Mouse (Mus musculus): Measurements from ENCODE around the gene Tcf19. TPM values are rescaled to one million over a fixed set of nuclear protein-coding genes. Genes with fewer than 3 reads are reported as not detected.

Gene Tcf19
- polyA plus RNA-seq, 1 experiment from 2014 or later, result 48.8 TPM

DNA sequence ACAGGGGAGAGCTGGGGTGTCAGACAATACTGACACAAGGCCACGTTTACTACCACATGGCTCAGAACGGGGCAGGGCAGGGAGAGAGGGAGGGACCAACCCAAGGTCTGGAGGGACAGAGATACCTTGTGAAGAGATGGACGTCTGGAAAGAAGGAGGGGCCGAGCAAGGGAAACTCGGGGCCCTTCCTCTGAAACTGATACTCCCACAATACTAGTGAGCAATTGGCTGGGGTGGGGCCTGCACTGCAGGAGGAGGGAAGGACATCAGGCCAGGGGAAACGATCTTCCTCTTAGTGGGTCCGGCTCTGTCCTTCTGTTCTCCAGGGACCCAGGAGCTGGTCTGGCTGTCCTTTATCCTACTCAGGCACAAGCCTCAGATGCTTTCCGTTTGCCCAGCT is 34.2 kb upstream of the Tcf19 start:
- WGBS, result 56% methylated on average over 8 of the region's 8 CpGs
- H3K4me1 ChIP-seq (ENCODE audit: control insufficient read depth, insufficient read depth, low read length), result 0 out of 2 replicates have a peak, but pooled peaks cover 3% of the 10 kb centered on the region
- H3K9ac ChIP-seq (ENCODE audit: low read length), result no peak overlapping the region
- H3K4me2 ChIP-seq (ENCODE audit: low read length), result no peak overlapping the region
- no peak for DNase-seq (ENCODE audit: low spot score)
- H3K27me3 ChIP-seq (replicated peaks; ENCODE audit: control insufficient read depth, insufficient read depth, low read length), result no peaks in the 10 kb centered on the region
- no peaks in the 10 kb centered on the region for H3K36me3 ChIP-seq (ENCODE audit: control insufficient read depth, insufficient read depth, low read length)
- H3K4me3 ChIP-seq (ENCODE audit: low read depth, low read length), result no peak overlapping the region
- no peak for ATAC-seq
- H3K9me3 ChIP-seq (replicated peaks; ENCODE audit: control insufficient read depth, low read length), result no peaks in the 10 kb centered on the region
- H3K27ac ChIP-seq (ENCODE audit: low read depth, low read length), result no peak overlapping the region

DNA sequence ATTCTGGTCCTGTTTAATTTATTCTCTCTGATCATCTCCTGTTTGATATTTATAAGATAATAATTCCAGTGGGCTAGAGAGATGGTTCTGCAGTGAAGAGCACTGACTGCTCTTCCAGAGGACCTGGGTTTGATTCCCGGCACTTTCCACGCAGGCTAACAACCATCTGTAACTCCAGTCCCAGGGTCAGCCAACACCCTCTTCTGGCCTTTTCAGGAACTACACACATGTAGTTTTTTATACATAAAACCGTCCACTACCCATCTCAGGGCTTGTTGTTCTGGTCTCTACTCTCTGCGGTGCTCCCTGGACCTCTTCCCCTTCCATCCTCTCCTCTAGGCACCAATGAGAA is 33.5 kb upstream of the Tcf19 start:
- H3K36me3 ChIP-seq (ENCODE audit: control insufficient read depth, insufficient read depth, low read length), result no peaks in the 10 kb centered on the region
- no peaks in the 10 kb centered on the region for H3K9me3 ChIP-seq (replicated peaks; ENCODE audit: control insufficient read depth, low read length)
- ATAC-seq, result no peak
- H3K27ac ChIP-seq (ENCODE audit: low read depth, low read length), result no peak overlapping the region
- no peak overlapping the region for H3K4me3 ChIP-seq (ENCODE audit: low read depth, low read length)
- H3K4me1 ChIP-seq (ENCODE audit: control insufficient read depth, insufficient read depth, low read length), result 0 out of 2 replicates have a peak, but pooled peaks cover 3% of the 10 kb centered on the region
- H3K27me3 ChIP-seq (replicated peaks; ENCODE audit: control insufficient read depth, insufficient read depth, low read length), result no peaks in the 10 kb centered on the region
- no peak overlapping the region for H3K9ac ChIP-seq (ENCODE audit: low read length)
- no peak overlapping the region for H3K4me2 ChIP-seq (ENCODE audit: low read length)
- DNase-seq (ENCODE audit: low spot score), result no peak
- whole genome bisulfite sequencing, result 95% methylated on average over 4 of the region's 4 CpGs

DNA sequence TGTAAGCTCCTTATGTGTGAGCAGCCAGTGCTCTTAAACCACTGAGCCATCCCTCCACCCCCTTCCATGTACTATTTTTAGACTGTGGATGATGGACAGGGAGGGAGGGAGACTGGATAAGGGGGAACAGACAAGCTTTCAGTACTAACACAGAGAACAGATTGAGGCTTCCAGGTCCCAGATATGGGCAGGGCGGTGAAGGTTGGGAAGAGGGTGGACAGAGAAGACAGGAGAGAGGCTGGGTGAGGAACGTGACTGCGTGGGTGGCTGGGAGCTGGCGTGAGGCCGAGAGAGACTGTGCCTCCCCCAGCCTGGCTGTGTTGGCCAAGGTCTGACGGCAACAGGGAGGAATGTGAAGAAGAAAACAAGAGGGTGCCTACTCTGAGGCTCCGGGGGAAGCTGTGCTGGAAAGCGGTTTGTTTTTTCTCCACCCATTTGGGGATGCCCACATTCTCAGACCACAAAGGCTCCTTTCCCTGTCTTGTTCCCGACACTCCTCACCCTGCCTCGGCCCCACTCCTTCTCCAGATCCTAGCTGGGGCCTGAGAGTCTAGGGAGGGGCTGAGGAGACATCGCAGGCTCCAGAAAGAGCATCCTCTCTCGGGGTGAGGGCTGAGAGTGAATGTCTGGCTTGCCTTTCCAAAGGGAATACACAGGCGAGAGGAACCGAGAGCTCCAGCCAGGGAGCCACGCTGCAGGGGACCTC is 33.0 kb upstream of the Tcf19 start:
- no peak overlapping the region for H3K9ac ChIP-seq (ENCODE audit: low read length)
- peak; percentile 31 for DNase-seq (ENCODE audit: low spot score)
- 45% methylated on average over 15 of the region's 15 CpGs for WGBS
- H3K27me3 ChIP-seq (replicated peaks; ENCODE audit: control insufficient read depth, insufficient read depth, low read length), result no peaks in the 10 kb centered on the region
- peak; percentile 52; the same call in 1 of the 2 replicates for ATAC-seq
- H3K36me3 ChIP-seq (ENCODE audit: control insufficient read depth, insufficient read depth, low read length), result no peaks in the 10 kb centered on the region
- H3K4me2 ChIP-seq (ENCODE audit: low read length), result 0 out of 2 replicates have a peak overlapping the region, but pooled peaks have one; percentile 2
- no peak overlapping the region for H3K4me3 ChIP-seq (ENCODE audit: low read depth, low read length)
- no peaks in the 10 kb centered on the region for H3K9me3 ChIP-seq (replicated peaks; ENCODE audit: control insufficient read depth, low read length)
- H3K4me1 ChIP-seq (ENCODE audit: control insufficient read depth, insufficient read depth, low read length), result 0 out of 2 replicates have a peak, but pooled peaks cover 3% of the 10 kb centered on the region
- 0 out of 2 replicates have a peak overlapping the region, but pooled peaks have one; percentile 27 for H3K27ac ChIP-seq (ENCODE audit: low read depth, low read length)

DNA sequence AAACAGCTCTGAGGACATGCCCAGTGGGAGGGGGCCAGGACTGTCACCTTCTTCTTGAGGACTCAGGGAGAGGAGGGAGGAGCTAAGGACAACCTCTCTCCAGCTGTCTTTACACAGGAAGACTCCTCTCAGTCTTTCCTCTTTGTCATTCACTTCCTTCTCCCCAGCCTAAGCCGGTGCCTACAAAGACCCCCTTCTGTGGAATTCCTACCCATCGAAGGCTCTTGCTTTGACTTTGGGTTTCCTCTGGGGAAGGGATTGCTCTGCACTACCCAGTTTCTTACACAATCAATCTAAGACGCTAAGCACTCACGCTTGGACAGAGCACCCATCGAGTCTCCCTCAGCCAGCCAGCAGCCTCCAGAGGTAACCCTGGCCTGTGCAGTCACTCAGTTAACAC is 32.0 kb upstream of the Tcf19 start:
- H3K27ac ChIP-seq (ENCODE audit: low read depth, low read length), result no peak overlapping the region
- H3K9me3 ChIP-seq (replicated peaks; ENCODE audit: control insufficient read depth, low read length), result no peaks in the 10 kb centered on the region
- no peaks in the 10 kb centered on the region for H3K36me3 ChIP-seq (ENCODE audit: control insufficient read depth, insufficient read depth, low read length)
- ATAC-seq (no peak), DNase-seq (ENCODE audit: low spot score) (no peak)
- H3K4me3 ChIP-seq (ENCODE audit: low read depth, low read length), result no peak overlapping the region
- 0 out of 2 replicates have a peak, but pooled peaks cover 3% of the 10 kb centered on the region for H3K4me1 ChIP-seq (ENCODE audit: control insufficient read depth, insufficient read depth, low read length)
- H3K27me3 ChIP-seq (replicated peaks; ENCODE audit: control insufficient read depth, insufficient read depth, low read length), result no peaks in the 10 kb centered on the region
- H3K4me2 ChIP-seq (ENCODE audit: low read length), result no peak overlapping the region
- no peak overlapping the region for H3K9ac ChIP-seq (ENCODE audit: low read length)
- WGBS, result 20% methylated on average over 5 of the region's 5 CpGs

DNA sequence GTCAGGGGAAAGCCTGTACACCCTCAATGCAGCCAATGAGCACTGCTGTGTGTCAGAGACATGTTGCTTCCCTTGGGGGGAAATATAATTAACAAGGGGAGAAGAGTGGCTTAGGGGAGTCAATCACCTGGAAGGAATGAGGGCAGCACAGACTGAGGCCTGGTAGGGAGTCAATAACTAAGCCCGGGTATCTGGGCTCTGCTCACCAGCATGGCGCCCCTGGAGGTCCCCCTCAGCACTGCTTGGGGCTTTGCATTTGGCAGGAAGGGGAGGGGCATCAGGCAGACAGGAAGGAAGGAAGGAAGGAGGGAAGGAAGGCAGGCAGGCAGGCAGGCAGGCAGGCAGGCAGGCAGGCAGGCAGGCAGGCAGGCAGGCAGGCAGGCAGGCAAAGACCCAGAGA is 30.8 kb upstream of the Tcf19 start:
- H3K36me3 ChIP-seq (ENCODE audit: control insufficient read depth, insufficient read depth, low read length), result no peaks in the 10 kb centered on the region
- H3K4me2 ChIP-seq (ENCODE audit: low read length), result no peak overlapping the region
- H3K27me3 ChIP-seq (replicated peaks; ENCODE audit: control insufficient read depth, insufficient read depth, low read length), result no peaks in the 10 kb centered on the region
- ATAC-seq, result no peak
- WGBS, result 26% methylated on average over 2 of the region's 2 CpGs
- H3K9ac ChIP-seq (ENCODE audit: low read length), result no peak overlapping the region
- no peaks in the 10 kb centered on the region for H3K9me3 ChIP-seq (replicated peaks; ENCODE audit: control insufficient read depth, low read length)
- no peak for DNase-seq (ENCODE audit: low spot score)
- H3K4me1 ChIP-seq (ENCODE audit: control insufficient read depth, insufficient read depth, low read length), result 0 out of 2 replicates have a peak, but pooled peaks cover 5% of the 10 kb centered on the region
- no peak overlapping the region for H3K4me3 ChIP-seq (ENCODE audit: low read depth, low read length)
- H3K27ac ChIP-seq (ENCODE audit: low read depth, low read length), result no peak overlapping the region

DNA sequence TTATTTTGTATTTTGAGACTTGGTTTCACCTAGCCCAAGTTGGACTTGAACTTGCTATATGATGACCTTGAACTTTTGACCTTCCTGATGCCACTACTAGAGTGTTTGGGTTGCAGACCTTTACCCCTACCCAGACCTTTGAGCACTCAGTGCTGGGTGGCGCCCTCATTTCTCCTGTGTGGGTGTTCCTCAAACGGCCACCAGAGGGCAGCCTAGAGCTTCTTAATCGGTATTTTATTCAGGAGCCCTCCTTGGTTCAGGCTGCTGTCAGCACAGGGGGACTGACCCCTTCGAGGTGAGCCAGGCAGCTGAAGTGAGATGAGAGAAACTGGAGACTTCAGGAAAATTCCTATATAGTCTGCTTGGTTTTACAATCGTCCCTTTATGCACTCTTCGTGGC is 28.1 kb upstream of the Tcf19 start:
- ATAC-seq (peak; percentile 46; the same call in 1 of the 2 replicates), DNase-seq (ENCODE audit: low spot score) (peak; percentile 62)
- Histone ChIP-seq H3K9ac (ENCODE audit: low read length) (no peak overlapping the region), H3K27ac (ENCODE audit: low read depth, low read length) (no peak overlapping the region), H3K4me2 (ENCODE audit: low read length) (no peak overlapping the region), H3K4me3 (ENCODE audit: low read depth, low read length) (no peak overlapping the region), H3K36me3 (ENCODE audit: control insufficient read depth, insufficient read depth, low read length) (no peaks in the 10 kb centered on the region), H3K27me3 (replicated peaks; ENCODE audit: control insufficient read depth, insufficient read depth, low read length) (no peaks in the 10 kb centered on the region), H3K4me1 (ENCODE audit: control insufficient read depth, insufficient read depth, low read length) (0 out of 2 replicates have a peak, but pooled peaks cover 4% of the 10 kb centered on the region), H3K9me3 (replicated peaks; ENCODE audit: control insufficient read depth, low read length) (no peaks in the 10 kb centered on the region)
- 31% methylated on average over 6 of the region's 6 CpGs for WGBS

DNA sequence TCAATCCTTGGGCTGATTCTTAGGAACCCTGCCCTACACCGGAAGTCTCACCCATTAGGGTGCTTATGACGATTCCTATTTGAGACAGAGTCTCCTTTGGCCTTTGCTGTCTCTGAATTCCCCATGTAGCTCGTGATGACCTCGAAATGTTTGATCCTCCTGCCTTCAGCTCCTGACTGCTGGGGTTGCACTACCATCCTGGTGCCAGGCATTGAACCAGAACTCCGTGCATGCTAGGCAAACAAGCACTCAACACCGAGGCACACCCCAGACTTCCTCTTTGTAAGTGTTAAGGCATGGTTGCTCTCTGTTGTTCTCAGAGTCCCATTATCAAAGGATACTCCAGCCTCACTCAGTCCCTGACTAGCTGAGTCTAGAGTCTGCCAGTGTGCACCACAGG is 27.4 kb upstream of the Tcf19 start:
- DNase-seq (ENCODE audit: low spot score) (no peak), ATAC-seq (no peak)
- H3K4me3 ChIP-seq (ENCODE audit: low read depth, low read length), result no peak overlapping the region
- no peaks in the 10 kb centered on the region for H3K9me3 ChIP-seq (replicated peaks; ENCODE audit: control insufficient read depth, low read length)
- H3K27me3 ChIP-seq (replicated peaks; ENCODE audit: control insufficient read depth, insufficient read depth, low read length), result no peaks in the 10 kb centered on the region
- no peak overlapping the region for H3K4me2 ChIP-seq (ENCODE audit: low read length)
- H3K9ac ChIP-seq (ENCODE audit: low read length), result no peak overlapping the region
- no peak overlapping the region for H3K27ac ChIP-seq (ENCODE audit: low read depth, low read length)
- 0 out of 2 replicates have a peak, but pooled peaks cover 2% of the 10 kb centered on the region for H3K4me1 ChIP-seq (ENCODE audit: control insufficient read depth, insufficient read depth, low read length)
- no peaks in the 10 kb centered on the region for H3K36me3 ChIP-seq (ENCODE audit: control insufficient read depth, insufficient read depth, low read length)
- 91% methylated on average over 6 of the region's 6 CpGs for WGBS

DNA sequence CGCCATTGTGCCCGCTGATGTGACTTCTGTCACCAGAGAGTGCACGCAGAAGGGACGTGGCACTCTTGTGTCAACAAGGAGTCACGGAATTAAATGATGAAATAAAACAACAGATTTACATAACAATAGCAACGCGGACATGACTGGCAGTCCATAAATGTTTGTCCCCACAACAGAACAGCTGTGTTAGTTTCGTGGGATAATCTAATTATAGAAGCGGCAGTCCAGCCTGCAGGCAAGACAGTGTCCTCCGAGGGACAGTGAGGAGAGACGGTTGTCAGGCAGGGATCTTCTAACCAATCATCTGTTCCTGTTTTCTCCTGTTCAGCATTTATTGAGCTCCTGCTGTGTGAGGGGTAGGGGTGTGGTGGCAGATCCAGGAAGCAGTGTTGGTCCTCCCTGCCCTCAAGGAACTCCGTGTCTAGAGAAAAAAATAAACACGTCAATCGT is 26.8 kb upstream of the Tcf19 start:
- H3K27ac ChIP-seq (ENCODE audit: low read depth, low read length), result no peak overlapping the region

DNA sequence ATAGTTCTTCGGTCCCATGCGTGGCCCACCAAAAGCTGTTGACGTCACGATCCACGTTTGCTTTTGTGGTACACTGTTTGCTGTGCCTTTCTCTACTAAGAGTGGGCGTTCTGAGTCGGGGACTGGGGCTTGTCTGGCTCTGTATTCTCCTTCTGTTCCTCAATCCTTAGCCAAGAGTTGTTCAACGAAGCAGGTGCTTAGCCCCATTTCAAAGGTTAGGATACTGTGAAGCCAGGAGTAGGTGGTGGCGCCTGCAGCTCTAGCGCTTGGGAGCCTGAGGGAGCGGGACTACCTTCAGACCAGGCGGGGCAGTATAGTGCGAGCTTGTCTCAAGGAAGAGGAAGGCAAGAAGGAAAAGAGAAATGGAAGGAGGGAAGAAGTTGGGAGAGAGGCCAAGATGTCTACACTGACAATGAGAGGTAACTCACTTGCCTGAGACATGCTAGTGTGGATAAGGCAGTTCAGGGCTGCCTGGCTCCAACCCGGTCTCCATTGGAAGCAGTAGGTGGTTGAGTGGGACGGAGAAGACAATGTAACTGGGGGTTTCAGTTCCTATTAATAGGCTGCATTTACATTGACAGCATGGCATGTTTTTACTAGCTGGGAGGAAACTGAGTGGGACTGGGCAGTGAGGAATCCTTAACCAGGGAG is 26.3 kb upstream of the Tcf19 start:
- Histone ChIP-seq H3K4me3 (ENCODE audit: low read depth, low read length) (no peak overlapping the region), H3K4me2 (ENCODE audit: low read length) (no peak overlapping the region), H3K4me1 (ENCODE audit: control insufficient read depth, insufficient read depth, low read length) (0 out of 2 replicates have a peak, but pooled peaks cover 2% of the 10 kb centered on the region), H3K9ac (ENCODE audit: low read length) (no peak overlapping the region), H3K9me3 (replicated peaks; ENCODE audit: control insufficient read depth, low read length) (no peaks in the 10 kb centered on the region), H3K27ac (ENCODE audit: low read depth, low read length) (no peak overlapping the region), H3K36me3 (ENCODE audit: control insufficient read depth, insufficient read depth, low read length) (no peaks in the 10 kb centered on the region), H3K27me3 (replicated peaks; ENCODE audit: control insufficient read depth, insufficient read depth, low read length) (no peaks in the 10 kb centered on the region)
- ATAC-seq (no peak), DNase-seq (ENCODE audit: low spot score) (no peak)
- 77% methylated on average over 15 of the region's 15 CpGs for WGBS

More for the DNA sequence above, 26.8 kb upstream of the Tcf19 start:
- DNase-seq (ENCODE audit: low spot score), result no peak
- WGBS, result 43% methylated on average over 14 of the region's 14 CpGs
- no peak overlapping the region for H3K4me3 ChIP-seq (ENCODE audit: low read depth, low read length)
- no peak for ATAC-seq
- no peaks in the 10 kb centered on the region for H3K36me3 ChIP-seq (ENCODE audit: control insufficient read depth, insufficient read depth, low read length)
- H3K4me1 ChIP-seq (ENCODE audit: control insufficient read depth, insufficient read depth, low read length), result 0 out of 2 replicates have a peak, but pooled peaks cover 2% of the 10 kb centered on the region
- no peak overlapping the region for H3K4me2 ChIP-seq (ENCODE audit: low read length)
- H3K9ac ChIP-seq (ENCODE audit: low read length), result no peak overlapping the region
- no peaks in the 10 kb centered on the region for H3K9me3 ChIP-seq (replicated peaks; ENCODE audit: control insufficient read depth, low read length)
- no peaks in the 10 kb centered on the region for H3K27me3 ChIP-seq (replicated peaks; ENCODE audit: control insufficient read depth, insufficient read depth, low read length)

Data from forebrain, embryonic 14.5 days (tissue).